Mouse (Mus musculus): ENCODE measurements at regions not wholly inside any gene's neighbourhood (a gene's known extent, or its start where the extent isn't known, plus 50 kb on each side); places are given as distances from the start of the nearest gene placed in this dataset.

- Histone ChIP-seq H3K27ac (ENCODE audit: control insufficient read depth, insufficient read depth, low read depth, low read length) (no peak overlapping the region), H3K4me3 (ENCODE audit: control insufficient read depth, low read depth, low read length) (no peak overlapping the region), H3K4me1 (ENCODE audit: control insufficient read depth, insufficient read depth, low read length) (no peaks in the 10 kb centered on the region), H3K36me3 (ENCODE audit: control insufficient read depth, insufficient read depth, low read length) (no peaks in the 10 kb centered on the region), H3K27me3 (ENCODE audit: control insufficient read depth, insufficient read depth, low read length) (no peaks in the 10 kb centered on the region)
- TF ChIP-seq CTCF (IDR thresholded peaks at IDR 0.05; ENCODE audit: control insufficient read depth, insufficient read depth, insufficient replicate concordance, low read depth, low read length): no peak
- TF ChIP-seq POLR2A (IDR thresholded peaks at IDR 0.05; ENCODE audit: control insufficient read depth, low read depth, low read length): no peak
Observed at GRCm38 (mm10) chr10:91967570-91968310, 754.5 kb downstream of the Nedd1 start.

- TF ChIP-seq CTCF (IDR thresholded peaks at IDR 0.05; ENCODE audit: control insufficient read depth, insufficient read depth, insufficient replicate concordance, low read depth, low read length) (no peak), POLR2A (IDR thresholded peaks at IDR 0.05; ENCODE audit: control insufficient read depth, low read depth, low read length) (no peak)
- H3K27ac ChIP-seq (ENCODE audit: control insufficient read depth, insufficient read depth, low read depth, low read length): no peak overlapping the region
- no peaks in the 10 kb centered on the region for H3K27me3 ChIP-seq (ENCODE audit: control insufficient read depth, insufficient read depth, low read length)
- H3K4me1 ChIP-seq (ENCODE audit: control insufficient read depth, insufficient read depth, low read length): no peaks in the 10 kb centered on the region
- H3K4me3 ChIP-seq (ENCODE audit: control insufficient read depth, low read depth, low read length): no peak overlapping the region
- no peaks in the 10 kb centered on the region for H3K36me3 ChIP-seq (ENCODE audit: control insufficient read depth, insufficient read depth, low read length)
Observed at GRCm38 (mm10) chr10:91959734-91960492, 762.3 kb downstream of the Nedd1 start.

GRCm38 (mm10) chr10:91953078-91953477 lies 769.1 kb downstream of the Nedd1 start:
- no peak overlapping the region for H3K4me3 ChIP-seq (ENCODE audit: control insufficient read depth, low read depth, low read length)
- no peaks in the 10 kb centered on the region for H3K36me3 ChIP-seq (ENCODE audit: control insufficient read depth, insufficient read depth, low read length)
- no peak for TF ChIP-seq CTCF (IDR thresholded peaks at IDR 0.05; ENCODE audit: control insufficient read depth, insufficient read depth, insufficient replicate concordance, low read depth, low read length)
- no peak for TF ChIP-seq POLR2A (IDR thresholded peaks at IDR 0.05; ENCODE audit: control insufficient read depth, low read depth, low read length)
- H3K27me3 ChIP-seq (ENCODE audit: control insufficient read depth, insufficient read depth, low read length): no peaks in the 10 kb centered on the region
- H3K27ac ChIP-seq (ENCODE audit: control insufficient read depth, insufficient read depth, low read depth, low read length): no peak overlapping the region
- no peaks in the 10 kb centered on the region for H3K4me1 ChIP-seq (ENCODE audit: control insufficient read depth, insufficient read depth, low read length)

GRCm38 (mm10) chr10:91923626-91924025 lies 742.5 kb upstream of the Tmpo start:
- no peak for TF ChIP-seq CTCF (IDR thresholded peaks at IDR 0.05; ENCODE audit: control insufficient read depth, insufficient read depth, insufficient replicate concordance, low read depth, low read length)
- H3K36me3 ChIP-seq (ENCODE audit: control insufficient read depth, insufficient read depth, low read length): no peaks in the 10 kb centered on the region
- H3K27ac ChIP-seq (ENCODE audit: control insufficient read depth, insufficient read depth, low read depth, low read length): no peak overlapping the region
- H3K4me3 ChIP-seq (ENCODE audit: control insufficient read depth, low read depth, low read length): no peak overlapping the region
- no peaks in the 10 kb centered on the region for H3K4me1 ChIP-seq (ENCODE audit: control insufficient read depth, insufficient read depth, low read length)
- H3K27me3 ChIP-seq (ENCODE audit: control insufficient read depth, insufficient read depth, low read length): no peaks in the 10 kb centered on the region

GRCm38 (mm10) chr10:91889864-91890263 lies 708.7 kb upstream of the Tmpo start:
- Histone ChIP-seq H3K27me3 (ENCODE audit: control insufficient read depth, insufficient read depth, low read length) (no peaks in the 10 kb centered on the region), H3K27ac (ENCODE audit: control insufficient read depth, insufficient read depth, low read depth, low read length) (no peak overlapping the region), H3K4me1 (ENCODE audit: control insufficient read depth, insufficient read depth, low read length) (no peaks in the 10 kb centered on the region), H3K36me3 (ENCODE audit: control insufficient read depth, insufficient read depth, low read length) (no peaks in the 10 kb centered on the region), H3K4me3 (ENCODE audit: control insufficient read depth, low read depth, low read length) (no peak overlapping the region)
- TF ChIP-seq POLR2A (IDR thresholded peaks at IDR 0.05; ENCODE audit: control insufficient read depth, low read depth, low read length) (no peak), CTCF (IDR thresholded peaks at IDR 0.05; ENCODE audit: control insufficient read depth, insufficient read depth, insufficient replicate concordance, low read depth, low read length) (no peak)

GRCm38 (mm10) chr10:91888537-91888936 lies 707.4 kb upstream of the Tmpo start:
- H3K4me3 ChIP-seq (ENCODE audit: control insufficient read depth, low read depth, low read length): no peak overlapping the region
- H3K27me3 ChIP-seq (ENCODE audit: control insufficient read depth, insufficient read depth, low read length): no peaks in the 10 kb centered on the region
- H3K4me1 ChIP-seq (ENCODE audit: control insufficient read depth, insufficient read depth, low read length): no peaks in the 10 kb centered on the region
- no peaks in the 10 kb centered on the region for H3K36me3 ChIP-seq (ENCODE audit: control insufficient read depth, insufficient read depth, low read length)
- no peak overlapping the region for H3K27ac ChIP-seq (ENCODE audit: control insufficient read depth, insufficient read depth, low read depth, low read length)
- no peak for TF ChIP-seq CTCF (IDR thresholded peaks at IDR 0.05; ENCODE audit: control insufficient read depth, insufficient read depth, insufficient replicate concordance, low read depth, low read length)
- no peak for TF ChIP-seq POLR2A (IDR thresholded peaks at IDR 0.05; ENCODE audit: control insufficient read depth, low read depth, low read length)

GRCm38 (mm10) chr10:91883155-91883554 lies 702.0 kb upstream of the Tmpo start:
- Histone ChIP-seq H3K4me3 (ENCODE audit: control insufficient read depth, low read depth, low read length) (no peak overlapping the region), H3K27ac (ENCODE audit: control insufficient read depth, insufficient read depth, low read depth, low read length) (no peak overlapping the region), H3K36me3 (ENCODE audit: control insufficient read depth, insufficient read depth, low read length) (no peaks in the 10 kb centered on the region), H3K4me1 (ENCODE audit: control insufficient read depth, insufficient read depth, low read length) (no peaks in the 10 kb centered on the region), H3K27me3 (ENCODE audit: control insufficient read depth, insufficient read depth, low read length) (no peaks in the 10 kb centered on the region)
- peak; percentile 73; the same call in 1 of the 2 replicates for TF ChIP-seq CTCF (IDR thresholded peaks at IDR 0.05; ENCODE audit: control insufficient read depth, insufficient read depth, insufficient replicate concordance, low read depth, low read length)
- no peak for TF ChIP-seq POLR2A (IDR thresholded peaks at IDR 0.05; ENCODE audit: control insufficient read depth, low read depth, low read length)

All from testis, adult 2 months (tissue).